In the genomic region with DNA sequence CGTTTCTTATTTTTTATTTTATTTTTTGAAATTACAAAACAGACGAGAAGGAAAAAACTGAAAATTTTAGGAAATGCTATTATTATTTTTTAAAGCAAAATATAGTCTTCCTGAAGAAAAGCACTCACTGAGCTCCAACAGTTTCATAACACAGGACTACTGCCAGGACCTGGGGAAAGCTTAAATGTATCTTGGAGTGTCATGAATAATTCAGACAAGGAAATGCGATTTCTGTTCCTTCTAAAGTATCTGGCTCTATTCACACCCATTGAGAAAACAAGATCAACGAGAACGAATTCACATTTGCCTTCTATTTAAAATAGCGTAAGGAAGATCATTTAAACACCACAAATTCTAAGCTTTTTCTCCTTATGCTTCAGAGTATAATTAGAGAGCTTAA, we compare ENCODE assay signal across 19 mouse cellular contexts.
DNase-seq lines count a peak whose midpoint lies in the region; ATAC-seq and TF ChIP-seq lines count a peak whose summit lies in the region.
"Had no signal": no experiment of that assay in that cellular context is flagged by ENCODE, and none has a peak within 500 bp of the region (broad histone marks: within the 10 kb centered on the region; RNA-seq: fewer than 3 reads in every experiment).

No protein-coding gene starts in this region.

- no peak for TF ChIP-seq CTCF in forebrain, postnatal 0 days (IDR thresholded peaks at IDR 0.05; ENCODE audit: low read depth)
- no peak for TF ChIP-seq CTCF in layer of hippocampus, adult 2 months (conservative IDR thresholded peaks at IDR 0.05)
- TF ChIP-seq CTCF in cortical plate, adult 2 months (IDR thresholded peaks at IDR 0.05; ENCODE audit: extremely low read depth, insufficient read depth, low read length) = no peak
- no peak for TF ChIP-seq CTCF in thymus, adult 2 months (IDR thresholded peaks at IDR 0.05; ENCODE audit: borderline replicate concordance, control insufficient read depth, extremely low read depth, insufficient read depth, low read length, poor library complexity)

- peak overlapping the region; percentile 23; the same call in 1 of the 2 replicates for H3K27ac ChIP-seq in forebrain, postnatal 0 days (ENCODE audit: low read depth, low read length)
- H3K27ac ChIP-seq in forebrain, embryonic 11.5 days (ENCODE audit: low read depth, low read length) = no peak overlapping the region
- peak overlapping the region; percentile 46 for H3K27ac ChIP-seq in layer of hippocampus, adult 2 months
- H3K27ac ChIP-seq in cortical plate, adult 2 months (ENCODE audit: insufficient read depth, low read length) = no peak overlapping the region
- H3K27ac ChIP-seq in thymus, adult 2 months (ENCODE audit: control insufficient read depth, insufficient read depth, low read length) = no peak overlapping the region
- H3K27ac ChIP-seq: heart, embryonic 10.5 days; hindbrain, embryonic 15.5 days had no signal

- 36% methylated on average over 6 of the region's 6 CpGs for WGBS in forebrain, postnatal 0 days
- 85% methylated on average over 6 of the region's 6 CpGs for WGBS in forebrain, embryonic 11.5 days
- WGBS in thymus, adult 2 months = 91% methylated on average over 6 of the region's 6 CpGs

- peak; percentile 35 for DNase-seq in forebrain, postnatal 0 days
- DNase-seq in forebrain, embryonic 11.5 days (ENCODE audit: low spot score) = no peak
- DNase-seq in layer of hippocampus, adult 2 months (ENCODE audit: low spot score in 2 of 2) = no peak
- no peak for DNase-seq in layer of hippocampus, adult 18-20 months (ENCODE audit: low spot score in 2 of 2)
- no peak for DNase-seq in thymus, adult 2 months
- DNase-seq: adrenal gland, adult 8-10 months; adrenal gland, postnatal 36 days; cerebellum, adult 18-20 months; cerebellum, adult 9-11 months; cerebellum, postnatal 36 days; gastrocnemius, postnatal 36 days; heart, postnatal 14 days; kidney, adult 2 months had no signal

- H3K4me3 ChIP-seq in forebrain, postnatal 0 days (ENCODE audit: low read depth, low read length) = no peak overlapping the region
- H3K4me3 ChIP-seq in forebrain, embryonic 11.5 days (ENCODE audit: low read depth, low read length) = no peak overlapping the region
- H3K4me3 ChIP-seq in layer of hippocampus, adult 2 months = peak overlapping the region; percentile 2; the same call in 1 of the 2 replicates
- H3K4me3 ChIP-seq in cortical plate, adult 2 months (ENCODE audit: insufficient read depth, low read length) = peak overlapping the region; percentile 15; the same call in 1 of the 2 replicates
- H3K4me3 ChIP-seq in thymus, adult 2 months (ENCODE audit: control insufficient read depth, insufficient read depth, low read length) = no peak overlapping the region
- H3K4me3 ChIP-seq: forebrain, embryonic 15.5 days; heart, embryonic 10.5 days; hindbrain, embryonic 15.5 days had no signal

- peaks cover 6% of the 10 kb centered on the region; the same call in 1 of the 2 replicates for H3K4me1 ChIP-seq in forebrain, postnatal 0 days (ENCODE audit: insufficient read depth)
- no peaks in the 10 kb centered on the region for H3K4me1 ChIP-seq in forebrain, embryonic 11.5 days (replicated peaks; ENCODE audit: control insufficient read depth, insufficient read depth, low read length)
- H3K4me1 ChIP-seq in cortical plate, adult 2 months (ENCODE audit: control insufficient read depth, insufficient read depth, low read length) = peaks cover 7% of the 10 kb centered on the region; the same call in 1 of the 2 replicates
- no peaks in the 10 kb centered on the region for H3K4me1 ChIP-seq in thymus, adult 2 months (replicated peaks; ENCODE audit: control insufficient read depth, insufficient read depth, low read length)

- TF ChIP-seq POLR2A in cortical plate, adult 2 months (IDR thresholded peaks at IDR 0.05; ENCODE audit: extremely low read depth, insufficient read depth, low read length) = no peak
- no peak for TF ChIP-seq POLR2A in thymus, adult 2 months (IDR thresholded peaks at IDR 0.05; ENCODE audit: control insufficient read depth, extremely low read depth, insufficient read depth, low read length, poor library complexity)

- H3K9me3 ChIP-seq in forebrain, postnatal 0 days (ENCODE audit: low read length) = no peaks in the 10 kb centered on the region
- no peaks in the 10 kb centered on the region for H3K9me3 ChIP-seq in forebrain, embryonic 11.5 days (ENCODE audit: control insufficient read depth, low read length)
- H3K9me3 ChIP-seq: forebrain, embryonic 15.5 days; G1E; heart, embryonic 10.5 days; hindbrain, embryonic 15.5 days had no signal

- peak overlapping the region; percentile 24; the same call in 1 of the 2 replicates for H3K4me2 ChIP-seq in forebrain, postnatal 0 days (ENCODE audit: low read depth)
- H3K4me2 ChIP-seq in forebrain, embryonic 11.5 days (ENCODE audit: low read depth, low read length, severe bottlenecking) = no peak overlapping the region
- H3K4me2 ChIP-seq: forebrain, embryonic 15.5 days; hindbrain, embryonic 15.5 days had no signal

- H3K9ac ChIP-seq in forebrain, postnatal 0 days = no peak overlapping the region
- H3K9ac ChIP-seq in forebrain, embryonic 11.5 days (ENCODE audit: low read length) = no peak overlapping the region
- H3K9ac ChIP-seq: forebrain, embryonic 15.5 days; hindbrain, embryonic 15.5 days had no signal

- H3K36me3 ChIP-seq in forebrain, postnatal 0 days (ENCODE audit: insufficient read depth) = no peaks in the 10 kb centered on the region
- no peaks in the 10 kb centered on the region for H3K36me3 ChIP-seq in forebrain, embryonic 11.5 days (ENCODE audit: control insufficient read depth, insufficient read depth, low read length)
- no peaks in the 10 kb centered on the region for H3K36me3 ChIP-seq in thymus, adult 2 months (ENCODE audit: control insufficient read depth, insufficient read depth, low read length)
- H3K36me3 ChIP-seq: forebrain, embryonic 15.5 days; G1E; heart, embryonic 10.5 days; hindbrain, embryonic 15.5 days had no signal

- ATAC-seq in forebrain, postnatal 0 days = peak; percentile 73
- no peak for ATAC-seq in forebrain, embryonic 11.5 days (replicated peaks; ENCODE audit: low FRiP score)
- ATAC-seq: forebrain, embryonic 15.5 days; intestine, embryonic 16.5 days had no signal

- no peaks in the 10 kb centered on the region for H3K27me3 ChIP-seq in forebrain, postnatal 0 days (ENCODE audit: insufficient read depth, low read length)
- no peaks in the 10 kb centered on the region for H3K27me3 ChIP-seq in forebrain, embryonic 11.5 days (ENCODE audit: control insufficient read depth, insufficient read depth, low read length)
- H3K27me3 ChIP-seq in thymus, adult 2 months (ENCODE audit: control insufficient read depth, insufficient read depth, low read length) = no peaks in the 10 kb centered on the region
- H3K27me3 ChIP-seq: forebrain, embryonic 15.5 days; hindbrain, embryonic 15.5 days had no signal

Comparison
In these comparisons a context has a peak if more than half of its experiments do, and no peak if none do; other contexts are left out.
1. H3K27ac ChIP-seq: peak in forebrain, postnatal 0 days (single experiment) and layer of hippocampus, adult 2 months (single experiment); none in forebrain, embryonic 11.5 days (single experiment), cortical plate, adult 2 months (single experiment) and thymus, adult 2 months (single experiment).
2. H3K4me3 ChIP-seq: peak in layer of hippocampus, adult 2 months (single experiment) and cortical plate, adult 2 months (single experiment); none in forebrain, postnatal 0 days (single experiment), forebrain, embryonic 11.5 days (single experiment) and thymus, adult 2 months (single experiment).